Mouse (Mus musculus) liver (tissue): ENCODE results near the gene Steap4.
"Not testable (repeated sequence)": the region's sequence is repeated elsewhere in the genome, so short reads cannot be mapped to it uniquely, and the experiment has no call there.

Experiments
- DNase-seq: peaks from one replicate; pipeline ENCODE4 v3.0.0-alpha.2; 2020; ENCODE audit warnings: mixed read lengths

Gene Steap4

GRCm38 (mm10) chr5:7960176-7960575 is at the start of gene Steap4:
Steap4 (plus strand) TSS chr5:7960457.
- peak; percentile 47 for DNase-seq

GRCm38 (mm10) chr5:7911975-7912374 is 48.3 kb upstream of the Steap4 start:
- no peak for DNase-seq

- no peak for DNase-seq
Measured at GRCm38 (mm10) chr5:7917501-7918295, 42.6 kb upstream of the Steap4 start.

- DNase-seq: no peak
Measured at GRCm38 (mm10) chr5:7918296-7918579, 42.0 kb upstream of the Steap4 start.

GRCm38 (mm10) chr5:7919681-7920080 is 40.6 kb upstream of the Steap4 start:
- no peak for DNase-seq

GRCm38 (mm10) chr5:7922751-7923150 is 37.5 kb upstream of the Steap4 start:
- no peak for DNase-seq

GRCm38 (mm10) chr5:7923666-7924065 is 36.6 kb upstream of the Steap4 start:
- no peak for DNase-seq

GRCm38 (mm10) chr5:7932234-7933221 is 27.7 kb upstream of the Steap4 start:
- peak; percentile 13 for DNase-seq

GRCm38 (mm10) chr5:7933495-7933894 is 26.8 kb upstream of the Steap4 start:
- DNase-seq: not testable (repeated sequence)

GRCm38 (mm10) chr5:7933933-7934675 is 26.2 kb upstream of the Steap4 start:
- no peak for DNase-seq

GRCm38 (mm10) chr5:7954838-7955237 is 5.4 kb upstream of the Steap4 start:
- DNase-seq: no peak

- no peak for DNase-seq
Measured at GRCm38 (mm10) chr5:7955371-7955966, 4.8 kb upstream of the Steap4 start.

- DNase-seq: no peak
Measured at GRCm38 (mm10) chr5:7958061-7958460, 2.2 kb upstream of the Steap4 start.

- DNase-seq: no peak
Measured at GRCm38 (mm10) chr5:7959286-7959685, 971 bp upstream of the Steap4 start.

- DNase-seq: no peak
Measured at GRCm38 (mm10) chr5:7961113-7961512, 856 bp downstream of the Steap4 start.

- peak; percentile 15 for DNase-seq
Measured at GRCm38 (mm10) chr5:7965281-7965680, 5.0 kb downstream of the Steap4 start.

- no peak for DNase-seq
Measured at GRCm38 (mm10) chr5:7968152-7968551, 7.9 kb downstream of the Steap4 start.

GRCm38 (mm10) chr5:7972266-7972665 is 12.0 kb downstream of the Steap4 start:
- no peak for DNase-seq

GRCm38 (mm10) chr5:7974522-7975197 is 14.4 kb downstream of the Steap4 start:
- DNase-seq: no peak

GRCm38 (mm10) chr5:7980586-7980985 is 20.3 kb downstream of the Steap4 start:
- DNase-seq: no peak

- no peak for DNase-seq
Measured at GRCm38 (mm10) chr5:7987962-7988361, 27.7 kb downstream of the Steap4 start.

GRCm38 (mm10) chr5:7988415-7988814 is 28.2 kb downstream of the Steap4 start:
- DNase-seq: no peak
